Mouse (Mus musculus): ENCODE results near the gene Mosmo. TPM values are rescaled to one million over a fixed set of nuclear protein-coding genes. Genes with fewer than 3 reads are reported as not detected.

The Mosmo gene
- total RNA-seq, 1 experiment from 2014 or later, result 21.6 TPM

DNA sequence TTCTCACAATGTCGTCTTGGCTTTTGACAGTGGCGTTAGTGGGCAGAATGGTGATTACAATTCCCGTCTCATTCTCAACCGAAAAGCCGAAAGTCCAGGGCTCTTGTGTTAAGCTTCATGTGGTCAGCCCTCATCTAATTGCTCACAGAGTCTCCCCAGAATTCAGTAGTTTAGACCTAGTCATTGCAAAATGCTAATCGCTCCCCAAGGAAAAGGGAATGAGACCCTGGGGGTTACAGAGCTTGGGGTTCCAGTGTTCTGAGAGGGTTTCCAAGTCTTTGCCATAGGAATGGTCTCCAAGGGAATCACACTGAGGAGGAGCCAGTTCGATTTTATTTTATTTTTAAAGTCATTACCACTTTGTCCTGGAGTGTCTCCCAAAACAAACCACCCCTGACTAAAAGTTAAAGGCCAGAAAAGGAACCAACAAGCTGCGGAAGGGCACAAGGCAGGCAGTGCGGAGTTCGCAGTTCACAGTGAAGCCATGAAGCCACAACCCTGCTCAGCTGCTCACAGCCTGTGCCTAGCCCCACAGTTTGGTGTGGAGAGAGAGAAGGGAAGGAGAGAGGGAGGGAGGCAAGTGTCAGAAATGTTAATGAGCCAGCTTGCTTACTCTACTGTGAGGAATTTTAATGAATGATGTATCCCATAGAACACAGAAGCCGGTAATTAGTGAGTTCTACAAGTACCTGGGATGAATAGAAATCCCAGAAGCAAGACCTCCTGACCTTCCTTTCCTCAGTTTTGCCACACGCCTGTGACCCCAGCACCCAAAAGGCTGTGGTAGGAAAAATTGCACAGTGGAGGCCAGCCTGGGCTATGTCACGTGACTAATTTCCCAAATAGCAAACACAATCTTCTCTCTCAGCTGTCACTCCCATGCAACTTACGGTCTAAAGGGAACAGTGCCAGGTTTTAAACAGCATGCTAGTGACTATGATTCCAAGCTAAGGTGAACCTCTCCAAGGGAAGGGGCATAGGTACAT lies 66.2 kb downstream of the Mosmo start:
- ATAC-seq (replicated peaks in 1 of 2; ENCODE audit: insufficient read depth in 1 of 2, low FRiP score in 2 of 2, low TSS enrichment in 1 of 2, low read depth in 1 of 2, poor library complexity in 2 of 2, severe bottlenecking in 2 of 2), result no peak

DNA sequence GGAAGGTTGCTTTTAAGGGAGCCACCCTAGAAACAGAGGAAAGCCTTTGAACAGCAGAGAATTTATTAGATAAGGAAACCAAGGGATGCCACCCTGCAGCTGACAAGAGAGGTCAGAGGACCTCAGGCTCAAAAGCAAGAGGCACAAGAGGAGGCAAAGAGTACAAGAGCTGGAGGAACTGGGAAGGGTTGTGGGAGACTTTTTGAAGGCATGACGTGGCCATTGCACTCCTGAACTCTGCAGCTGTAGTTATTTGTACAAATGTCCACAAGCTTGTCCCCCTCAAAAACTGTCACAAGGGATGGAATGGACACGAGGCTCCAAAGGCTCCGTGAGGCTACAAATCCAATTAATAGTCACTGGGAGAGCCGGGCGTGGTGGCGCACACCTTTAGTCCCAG lies 67.2 kb downstream of the Mosmo start:
- no peak for ATAC-seq (replicated peaks in 1 of 2; ENCODE audit: insufficient read depth in 1 of 2, low FRiP score in 2 of 2, low TSS enrichment in 1 of 2, low read depth in 1 of 2, poor library complexity in 2 of 2, severe bottlenecking in 2 of 2)

- no peak for ATAC-seq (replicated peaks in 1 of 2; ENCODE audit: insufficient read depth in 1 of 2, low FRiP score in 2 of 2, low TSS enrichment in 1 of 2, low read depth in 1 of 2, poor library complexity in 2 of 2, severe bottlenecking in 2 of 2)
These were observed 68.6 kb downstream of the Mosmo start for GRCm38 (mm10) chr7:120746029-120746428.

DNA sequence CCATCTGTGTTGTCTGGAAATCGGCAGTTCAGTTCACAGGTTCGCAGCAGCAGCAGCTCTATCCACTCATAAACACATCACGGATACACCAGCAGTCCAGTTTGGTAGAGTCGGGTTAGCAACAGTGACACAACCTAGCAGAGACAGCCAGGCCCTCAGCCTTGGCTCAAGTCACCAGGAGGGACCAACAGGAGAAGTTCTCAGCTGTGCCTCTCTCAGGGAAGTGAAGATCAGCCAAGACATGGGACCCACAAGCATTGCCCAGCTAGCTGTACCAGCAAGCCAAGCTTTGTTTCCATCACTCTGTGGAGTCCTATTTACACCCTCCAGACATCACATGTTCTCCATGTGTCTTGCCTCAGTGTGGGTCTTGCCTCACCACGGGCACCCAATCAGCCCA lies 69.4 kb downstream of the Mosmo start:
- no peak for ATAC-seq (replicated peaks in 1 of 2; ENCODE audit: insufficient read depth in 1 of 2, low FRiP score in 2 of 2, low TSS enrichment in 1 of 2, low read depth in 1 of 2, poor library complexity in 2 of 2, severe bottlenecking in 2 of 2)

DNA sequence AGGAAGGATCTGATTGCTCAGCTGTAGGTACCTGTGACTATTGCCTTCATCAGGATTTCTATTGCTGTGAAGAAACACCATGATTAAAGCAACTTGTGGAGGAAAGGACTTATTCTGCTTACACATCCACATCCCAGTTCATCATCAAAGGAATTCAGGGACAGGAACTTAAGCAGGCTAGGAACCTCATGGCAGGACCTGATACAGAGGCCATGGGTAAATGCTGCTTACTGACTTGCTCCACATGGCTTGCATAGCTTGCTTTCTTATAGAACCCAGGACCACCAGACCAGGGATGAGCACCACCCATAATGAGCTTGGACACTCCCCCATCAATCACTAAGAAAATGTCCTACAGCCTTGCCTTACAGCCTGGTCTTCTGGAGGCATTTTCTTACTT lies 71.1 kb downstream of the Mosmo start:
- no peak for ATAC-seq (replicated peaks in 1 of 2; ENCODE audit: insufficient read depth in 1 of 2, low FRiP score in 2 of 2, low TSS enrichment in 1 of 2, low read depth in 1 of 2, poor library complexity in 2 of 2, severe bottlenecking in 2 of 2)

DNA sequence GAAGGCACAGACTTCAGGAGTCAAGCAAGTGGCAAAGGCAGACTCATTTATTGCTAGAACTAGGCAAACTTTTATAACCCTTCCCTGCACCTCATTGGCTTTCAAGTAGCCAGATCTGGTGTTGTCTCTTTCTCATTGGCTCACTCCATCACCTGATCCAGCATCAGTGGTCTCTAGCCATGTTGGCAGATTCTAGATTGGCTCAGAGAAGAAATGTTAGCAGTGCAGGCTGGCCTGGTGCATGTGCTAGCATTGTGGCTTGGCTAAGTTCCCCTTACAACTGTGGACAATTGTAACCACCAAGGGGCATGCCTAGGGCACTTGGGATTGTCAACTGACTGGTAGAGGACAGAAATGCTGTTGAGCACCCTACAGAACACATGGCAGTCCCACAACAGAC lies 73.9 kb downstream of the Mosmo start:
- peak; percentile 44 for ATAC-seq (replicated peaks in 1 of 2; ENCODE audit: insufficient read depth in 1 of 2, low FRiP score in 2 of 2, low TSS enrichment in 1 of 2, low read depth in 1 of 2, poor library complexity in 2 of 2, severe bottlenecking in 2 of 2)

- no peak for ATAC-seq (replicated peaks in 1 of 2; ENCODE audit: insufficient read depth in 1 of 2, low FRiP score in 2 of 2, low TSS enrichment in 1 of 2, low read depth in 1 of 2, poor library complexity in 2 of 2, severe bottlenecking in 2 of 2)
These were observed 74.5 kb downstream of the Mosmo start for GRCm38 (mm10) chr7:120751906-120752305.

DNA sequence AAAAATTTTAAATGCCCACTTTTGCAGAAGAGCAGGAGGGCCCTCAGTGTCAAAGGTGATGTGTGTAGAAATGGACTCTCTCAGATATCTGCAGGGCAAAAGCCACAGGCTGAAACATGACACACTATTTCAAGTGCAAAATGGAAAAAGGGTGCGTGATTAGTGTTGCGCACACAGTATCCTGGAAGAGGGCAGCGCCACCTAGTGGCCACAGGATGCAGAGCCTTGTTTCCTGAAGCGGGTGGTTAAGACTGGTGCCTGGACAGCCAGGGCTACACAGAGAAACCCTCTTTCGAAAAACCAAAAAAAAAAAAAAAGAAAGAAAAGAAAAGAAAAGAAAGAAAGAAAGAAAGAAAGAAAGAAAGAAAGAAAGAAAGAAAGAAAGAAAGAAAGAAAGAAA lies 77.3 kb downstream of the Mosmo start:
- peak; percentile 92 to 95 for ATAC-seq (replicated peaks in 1 of 2; ENCODE audit: insufficient read depth in 1 of 2, low FRiP score in 2 of 2, low TSS enrichment in 1 of 2, low read depth in 1 of 2, poor library complexity in 2 of 2, severe bottlenecking in 2 of 2)

DNA sequence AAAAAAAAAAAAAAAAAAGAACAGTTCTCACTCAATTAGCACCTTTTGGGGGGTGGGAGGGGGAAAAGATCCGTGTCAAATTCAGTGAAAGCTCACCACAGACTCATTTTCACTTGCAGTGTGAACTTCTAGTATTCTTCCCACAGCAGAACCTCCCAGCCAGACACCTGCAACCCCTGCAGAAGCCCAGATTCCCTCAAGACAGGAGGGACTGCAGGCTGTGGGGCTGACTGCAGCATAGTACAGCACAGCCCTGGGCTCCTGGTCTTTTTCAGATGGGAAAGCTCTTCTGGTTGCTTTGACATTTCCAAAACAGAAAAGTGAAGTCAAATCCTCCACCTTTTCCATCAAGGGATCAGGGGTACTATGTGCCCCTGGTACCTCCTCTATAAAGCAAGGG lies 90.0 kb downstream of the Mosmo start:
- ATAC-seq (replicated peaks in 1 of 2; ENCODE audit: insufficient read depth in 1 of 2, low FRiP score in 2 of 2, low TSS enrichment in 1 of 2, low read depth in 1 of 2, poor library complexity in 2 of 2, severe bottlenecking in 2 of 2), result no peak

- no peak for ATAC-seq (replicated peaks in 1 of 2; ENCODE audit: insufficient read depth in 1 of 2, low FRiP score in 2 of 2, low TSS enrichment in 1 of 2, low read depth in 1 of 2, poor library complexity in 2 of 2, severe bottlenecking in 2 of 2)
These were observed 94.0 kb downstream of the Mosmo start for GRCm38 (mm10) chr7:120771389-120771788.

DNA sequence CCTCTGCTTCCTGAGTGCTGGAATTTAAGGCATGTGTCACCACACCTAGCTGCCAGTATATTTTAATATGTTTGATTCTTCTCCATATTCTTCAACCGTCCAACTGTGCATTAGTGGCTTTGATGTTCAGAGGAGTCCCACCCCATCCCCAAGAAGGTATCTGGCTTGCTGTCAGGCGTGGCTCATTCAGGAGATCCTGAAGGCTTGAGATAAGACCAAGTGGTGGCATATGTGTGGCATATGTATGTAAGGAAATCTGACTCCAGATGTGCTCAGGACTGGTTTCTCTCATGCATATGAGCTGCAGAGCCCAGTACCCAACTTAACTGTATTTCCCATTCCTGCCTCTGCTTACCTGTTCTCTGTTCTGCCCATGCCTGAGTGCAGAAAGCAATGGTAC lies 100.6 kb downstream of the Mosmo start:
- ATAC-seq (replicated peaks in 1 of 2; ENCODE audit: insufficient read depth in 1 of 2, low FRiP score in 2 of 2, low TSS enrichment in 1 of 2, low read depth in 1 of 2, poor library complexity in 2 of 2, severe bottlenecking in 2 of 2), result no peak

Other genes starting within 250 kb of the Mosmo start
- gene Uqcrc2, start 42.4 kb upstream of the Mosmo start, total RNA-seq (2017), result 143 and 160 TPM in 2 replicates
- gene Pdzd9, start 7.3 kb upstream of the Mosmo start, total RNA-seq (2017), result not detected in 2 replicates
- gene Vwa3a, start 61.7 kb downstream of the Mosmo start, total RNA-seq (2017), result not detected in 2 replicates
- gene Gm5737, start 134.7 kb downstream of the Mosmo start, total RNA-seq (2017), result not detected in 2 replicates
- gene Eef2k, start 165.2 kb downstream of the Mosmo start, total RNA-seq (2017), result 146 and 162 TPM in 2 replicates
- 25.8 and 28.4 TPM in 2 replicates for gene Polr3e, start 240.1 kb downstream of the Mosmo start, total RNA-seq (2017)